Mouse (Mus musculus) adrenal gland, adult 8-10 months (tissue): ENCODE results near the gene Hyal2. TPM values are rescaled to one million over a fixed set of nuclear protein-coding genes. Genes with fewer than 3 reads are reported as not detected.
A peak's percentile ranks its signal among the peaks of the same experiment; 100 is the strongest.

ENCODE experiments used
- DNase-seq: peaks from one replicate; pipeline ENCODE4 v3.0.0; 2022
- total RNA-seq, 4 experiments: library from RNA; stranded (reverse); gene quantifications; 2 replicates each; pipeline ENCODE4 v1.2.4; 2022

Gene Hyal2
- total RNA-seq, 4 experiments from 2014 or later = 27.3 to 47.0 (median 36.3) TPM

DNA sequence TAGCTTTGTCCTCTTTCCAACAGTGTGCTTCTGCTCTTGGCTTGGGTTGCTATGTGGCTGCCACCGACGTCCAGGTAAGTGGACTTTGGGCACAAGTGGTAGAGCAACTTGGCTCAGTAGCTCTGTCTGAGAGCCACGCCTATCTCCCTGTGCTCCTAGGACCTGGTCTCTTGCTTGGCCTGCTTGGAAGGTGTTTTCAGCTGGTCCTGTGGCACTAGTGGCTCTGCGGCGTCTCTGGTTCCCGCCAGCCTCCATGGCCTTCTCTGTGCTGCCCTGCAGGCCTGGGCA, 23.0 kb downstream of the Hyal2 start:
- DNase-seq = no peak

DNA sequence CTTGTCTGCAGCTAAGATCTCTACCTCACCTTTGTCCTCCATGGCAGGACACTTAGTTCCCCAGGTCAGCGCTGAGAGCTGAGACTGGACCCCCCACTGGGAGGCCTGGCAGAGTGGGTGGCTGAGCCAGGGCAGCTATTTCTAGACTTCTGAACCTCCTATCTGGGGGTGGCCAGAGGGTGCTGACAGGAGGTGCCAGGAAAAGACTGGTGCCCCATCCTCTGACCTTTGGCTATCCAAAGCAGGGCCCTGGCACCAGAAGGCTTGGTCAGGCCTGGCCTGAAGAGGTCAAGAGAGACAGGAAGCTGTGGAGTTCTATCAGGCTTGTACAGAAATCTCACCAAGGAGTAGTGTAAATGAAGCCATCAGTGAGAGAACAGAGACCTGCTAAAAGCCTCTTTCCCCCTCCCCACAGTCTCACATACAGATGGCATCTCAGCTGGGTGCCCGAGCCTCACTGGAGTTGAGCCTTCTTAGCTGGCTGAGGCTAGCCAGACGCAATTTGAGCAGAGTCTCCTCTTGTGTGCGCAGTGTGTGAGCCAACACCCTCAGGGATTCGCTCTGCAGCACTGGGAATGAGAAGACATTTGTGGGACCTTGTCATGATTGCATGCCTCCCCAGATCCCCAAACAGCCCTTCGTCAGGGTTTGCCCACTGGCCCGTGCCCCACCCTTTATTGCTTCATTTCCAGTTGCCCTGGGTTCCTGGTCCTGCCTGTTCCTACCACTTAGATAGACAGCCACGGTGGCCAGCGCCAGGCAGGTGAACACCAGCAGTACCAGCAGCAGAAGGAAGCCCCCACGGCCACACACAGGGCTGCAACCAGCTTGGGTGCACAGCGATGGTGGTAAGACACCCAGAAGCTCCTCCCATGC, 25.6 kb downstream of the Hyal2 start:
- DNase-seq = no peak

DNA sequence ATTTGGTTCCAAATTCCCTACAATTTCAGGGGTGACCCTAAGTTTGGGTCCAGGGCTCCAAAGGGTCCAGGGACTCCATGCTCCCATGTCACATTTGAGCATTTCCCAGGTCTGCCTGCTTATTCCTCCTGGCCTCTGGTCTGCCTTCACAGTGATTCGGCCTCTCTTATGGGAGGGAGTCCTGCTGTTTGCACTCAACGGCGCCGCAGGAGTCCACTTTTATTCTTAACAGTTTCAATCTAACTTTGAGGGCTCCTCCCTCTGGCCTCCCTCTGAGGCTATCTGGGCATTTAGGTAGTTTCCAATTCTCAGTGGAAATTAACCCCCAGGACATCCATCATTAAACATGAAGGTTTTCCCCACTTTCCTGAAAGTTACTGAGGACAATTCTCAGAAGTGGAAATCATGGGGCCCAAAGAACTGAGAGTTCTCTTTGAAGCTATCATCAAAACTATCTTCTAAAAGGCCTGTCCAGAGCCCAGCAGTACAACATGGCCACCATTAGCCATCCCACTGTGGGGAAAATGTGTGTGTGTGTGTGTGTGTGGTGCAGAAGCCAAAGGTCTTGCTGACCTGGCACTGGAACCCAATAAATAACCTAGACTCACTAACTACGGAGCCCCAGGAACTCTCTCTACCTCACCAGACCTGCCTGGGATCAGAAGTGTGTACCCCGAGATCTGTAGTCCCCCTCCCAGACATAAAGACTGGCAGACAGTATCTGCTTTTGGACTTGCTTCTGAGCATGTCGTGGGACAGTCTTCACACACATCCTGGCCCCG, 26.7 kb downstream of the Hyal2 start:
- no peak for DNase-seq

DNA sequence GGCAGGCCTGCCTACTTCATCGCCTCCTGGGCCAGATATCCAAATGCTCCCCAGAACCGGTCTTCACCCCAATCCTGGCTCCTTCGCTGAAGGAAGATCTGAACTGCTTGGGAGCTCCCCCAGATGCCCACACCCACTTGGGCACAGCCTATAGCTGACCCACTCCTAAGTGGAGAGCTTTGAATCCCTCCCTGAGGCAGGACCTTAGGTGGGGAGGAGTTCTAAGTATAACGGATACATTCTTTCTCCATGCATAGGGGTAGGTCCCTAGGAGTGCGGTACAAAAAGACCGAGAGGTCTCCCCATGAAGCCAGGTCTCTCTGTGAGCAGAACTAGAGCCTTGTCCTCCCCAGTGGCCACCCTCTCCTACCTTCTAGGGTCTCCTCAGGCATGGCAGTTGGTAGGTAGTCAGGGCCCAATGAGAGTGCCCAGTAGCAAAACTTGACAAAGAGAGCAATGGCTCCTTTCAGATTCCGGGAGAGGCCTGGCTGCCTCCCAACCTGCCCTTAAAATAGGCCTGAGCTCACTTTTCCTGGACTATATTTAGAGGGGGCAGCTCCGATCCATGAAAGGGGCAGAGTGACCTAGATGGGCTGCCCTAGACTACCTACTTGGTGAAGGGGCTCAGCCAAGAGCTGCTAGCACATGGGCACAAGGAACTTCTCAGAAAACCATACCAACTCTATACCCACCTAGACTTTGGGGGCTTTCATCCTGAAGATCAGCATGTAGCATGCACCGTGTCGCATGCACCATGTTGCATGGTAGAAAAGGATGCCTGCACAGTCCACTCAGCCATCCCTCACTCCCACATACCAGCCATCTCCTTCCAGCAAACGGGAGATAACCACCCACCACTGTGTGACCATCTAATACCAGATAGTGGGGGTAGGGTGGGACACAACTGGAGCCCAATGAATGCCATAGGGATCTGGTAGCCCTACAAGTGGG, 29.1 kb downstream of the Hyal2 start:
- no peak for DNase-seq

DNA sequence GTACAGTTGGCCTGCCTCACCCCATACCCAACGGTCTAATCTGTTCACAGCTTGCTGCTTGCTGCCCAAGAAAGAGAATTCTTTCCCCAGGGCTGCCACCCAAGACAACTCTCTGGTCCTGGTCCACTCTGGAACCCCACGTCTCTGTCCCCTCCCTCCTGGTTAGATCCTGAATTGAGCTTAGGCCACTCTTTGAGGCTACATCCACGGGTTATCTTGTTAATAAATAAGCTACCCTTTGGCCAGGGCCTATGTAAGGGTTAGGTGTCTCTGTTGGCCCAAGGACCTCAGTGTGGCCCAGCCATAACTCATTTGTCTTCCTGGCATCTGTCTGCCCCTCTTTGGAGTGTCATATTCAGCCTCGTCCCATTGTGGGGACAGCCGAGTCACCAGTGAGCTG, 30.6 kb downstream of the Hyal2 start:
- no peak for DNase-seq

DNA sequence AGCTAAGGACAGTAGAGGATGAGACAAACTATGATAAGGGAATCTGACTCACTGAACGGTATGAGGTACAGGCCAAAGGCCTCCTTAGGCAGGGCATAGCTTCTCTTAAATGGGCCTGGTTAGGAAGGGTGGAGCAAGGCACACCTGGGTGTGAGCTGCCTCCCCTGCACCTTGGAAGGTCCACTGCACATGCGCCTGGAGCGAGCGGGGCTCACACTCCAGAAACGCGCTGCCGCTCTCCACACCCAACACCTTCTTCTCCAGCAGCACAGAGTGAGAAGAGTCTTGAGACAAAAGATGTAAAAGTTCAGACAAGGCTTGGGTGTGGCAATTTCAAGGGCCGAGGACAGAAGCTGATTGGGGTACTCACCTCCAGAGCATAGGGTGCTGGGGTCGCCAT, 31.7 kb downstream of the Hyal2 start:
- no peak for DNase-seq

DNA sequence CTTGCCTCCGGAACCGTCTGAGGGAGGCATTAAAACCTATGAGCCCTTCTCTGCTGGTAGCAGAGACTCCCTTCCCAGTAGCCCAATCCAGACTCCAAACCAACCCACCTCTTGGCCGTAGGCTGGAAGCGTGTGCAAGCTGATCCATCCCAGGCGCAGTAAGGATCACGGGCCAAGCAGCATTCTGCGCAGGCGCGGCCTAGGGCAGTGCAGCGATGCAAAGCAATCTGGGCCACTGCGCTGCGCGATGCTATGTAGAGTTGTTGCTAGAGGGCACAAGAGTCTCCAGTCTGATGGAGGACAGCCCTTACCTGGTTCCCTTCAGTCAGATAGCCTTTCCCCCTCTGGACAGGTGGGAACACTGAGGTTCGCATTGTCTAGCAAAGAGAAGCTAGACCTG, 32.1 kb downstream of the Hyal2 start:
- DNase-seq = no peak

DNA sequence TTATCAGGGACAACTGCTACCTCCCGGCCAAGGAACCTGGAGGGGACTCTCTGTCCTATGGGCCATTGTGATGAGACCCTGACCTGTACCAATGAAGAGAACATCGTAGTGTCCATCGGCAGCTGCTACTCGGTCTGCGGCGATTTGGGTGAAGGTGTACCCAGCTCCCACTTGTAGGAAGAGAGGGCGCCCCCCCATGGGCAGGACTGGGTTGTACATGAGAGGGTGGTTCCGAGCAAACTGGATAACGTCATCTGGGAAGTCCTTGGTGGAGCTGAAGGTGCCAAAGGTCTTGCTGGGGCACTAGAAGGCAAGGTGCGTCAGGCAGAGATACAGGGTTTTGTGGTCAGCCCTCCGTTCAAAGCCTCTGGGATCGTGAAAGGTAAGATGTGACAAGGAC, 33.0 kb downstream of the Hyal2 start:
- DNase-seq = no peak

DNA sequence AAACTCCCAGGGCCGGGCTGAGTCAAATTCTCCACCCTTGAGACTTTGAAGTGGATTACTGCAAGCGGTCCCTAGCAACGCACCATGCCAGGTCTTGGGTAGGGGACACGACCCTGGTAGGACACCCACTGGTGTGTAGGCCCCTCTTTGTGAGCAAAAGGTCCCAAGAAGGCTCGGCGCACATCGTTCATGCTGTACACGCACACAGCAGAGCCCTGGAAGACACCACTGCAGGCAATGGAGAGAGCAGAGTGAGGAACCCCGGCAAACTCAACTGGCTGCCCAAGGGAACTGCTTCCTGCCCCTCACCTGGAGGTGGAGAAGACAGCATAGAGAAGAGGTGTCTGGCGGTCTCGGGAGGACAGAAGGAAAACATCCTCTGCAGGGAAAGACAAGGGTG, 33.5 kb downstream of the Hyal2 start:
- no peak for DNase-seq

DNA sequence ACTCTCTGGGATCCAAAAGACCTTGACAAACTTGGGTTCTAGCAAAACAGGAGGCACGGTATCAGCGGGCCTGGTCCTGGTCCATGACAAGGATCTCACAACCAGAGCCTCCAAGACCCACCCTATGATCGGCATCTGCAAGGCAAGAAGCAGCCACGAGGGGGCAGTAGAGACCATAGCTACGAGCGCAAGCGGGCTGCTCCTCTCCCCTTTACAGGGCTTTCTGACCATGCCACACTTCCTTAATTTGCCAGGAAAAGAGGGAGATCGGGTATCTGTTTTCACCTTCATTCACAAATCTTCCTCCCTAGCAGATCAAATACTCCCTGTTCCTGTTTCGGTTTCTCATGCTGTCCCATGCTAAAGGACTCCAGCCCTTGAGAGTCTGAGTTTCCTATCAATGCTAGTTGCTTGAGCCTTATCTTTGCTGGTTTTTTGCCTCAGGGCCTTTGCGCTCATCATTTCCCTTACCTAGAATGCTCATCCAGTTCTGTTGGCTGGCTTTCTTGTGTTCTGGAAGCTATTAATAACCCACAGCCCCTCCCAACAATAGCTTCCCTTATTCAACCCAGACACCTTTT, 34.4 kb downstream of the Hyal2 start:
- DNase-seq = peak; percentile 81

DNA sequence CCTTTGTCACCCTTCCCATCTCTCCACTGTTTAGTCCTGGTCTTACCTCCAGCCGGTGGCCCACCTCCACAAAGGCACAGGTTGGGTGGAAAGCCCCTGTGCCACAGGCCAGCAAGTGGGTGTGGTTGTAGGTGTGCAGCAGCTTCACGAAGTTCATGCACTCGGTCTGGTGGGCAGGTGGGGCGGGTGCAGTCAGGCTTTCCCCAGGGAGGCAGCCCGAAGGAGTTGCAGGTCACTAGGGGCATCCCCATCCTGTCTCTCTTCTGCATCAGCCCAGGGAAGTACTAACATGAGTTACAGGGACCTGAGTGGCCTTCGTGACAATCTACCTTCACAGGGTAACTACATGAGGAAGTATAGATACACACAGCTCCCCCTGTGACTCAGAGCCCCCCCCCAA, 35.5 kb downstream of the Hyal2 start:
- DNase-seq = no peak

DNA sequence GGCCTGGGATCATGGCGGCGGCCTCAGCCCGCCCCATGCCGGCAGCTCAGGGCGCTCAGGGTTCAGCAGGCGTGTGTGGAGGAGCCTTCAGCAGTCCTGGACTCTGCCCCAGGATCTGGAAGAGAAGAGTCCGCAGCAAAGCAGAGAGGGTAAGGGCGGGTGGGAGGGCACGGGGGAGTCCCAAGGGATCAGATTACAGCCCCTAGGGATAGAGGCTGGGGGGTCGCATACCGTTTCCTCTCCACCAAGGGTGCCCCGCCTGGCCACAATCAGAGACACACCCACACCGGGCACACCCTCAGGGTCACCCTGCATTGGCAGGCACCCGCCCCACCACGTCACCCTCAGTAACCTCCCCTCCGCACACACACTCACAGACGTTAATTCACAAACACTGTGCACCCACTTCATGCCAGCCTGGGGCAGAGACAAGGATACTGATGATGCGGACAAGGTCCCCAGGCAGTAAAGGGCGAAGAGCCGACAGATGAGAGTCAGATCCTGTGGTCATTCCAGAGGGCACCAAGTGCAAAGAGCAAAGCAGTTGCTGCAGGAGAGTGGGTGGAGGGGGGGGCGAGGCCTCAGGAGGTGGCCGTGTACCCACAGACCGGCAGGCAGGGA, 37.4 kb downstream of the Hyal2 start:
- no peak for DNase-seq

DNA sequence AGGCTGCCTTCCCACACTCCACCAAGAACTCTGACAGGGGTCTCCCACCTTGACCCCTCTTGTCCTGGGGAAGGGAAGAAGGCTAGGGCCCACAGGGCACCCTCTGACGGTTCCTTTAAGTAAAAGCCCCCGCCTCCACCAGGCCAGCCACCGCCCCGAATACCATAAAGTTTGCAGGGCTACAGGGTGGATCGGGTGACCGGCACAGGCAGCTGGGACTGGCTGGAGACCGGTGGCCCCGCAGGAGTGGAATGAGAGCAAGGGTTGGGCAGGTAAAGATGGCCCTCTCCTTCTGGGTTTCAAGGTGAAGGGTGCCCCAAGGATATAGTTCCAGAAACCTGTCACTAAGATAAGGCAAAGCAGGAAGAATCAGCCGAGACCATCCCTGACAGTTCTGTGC, 38.8 kb downstream of the Hyal2 start:
- DNase-seq = no peak

DNA sequence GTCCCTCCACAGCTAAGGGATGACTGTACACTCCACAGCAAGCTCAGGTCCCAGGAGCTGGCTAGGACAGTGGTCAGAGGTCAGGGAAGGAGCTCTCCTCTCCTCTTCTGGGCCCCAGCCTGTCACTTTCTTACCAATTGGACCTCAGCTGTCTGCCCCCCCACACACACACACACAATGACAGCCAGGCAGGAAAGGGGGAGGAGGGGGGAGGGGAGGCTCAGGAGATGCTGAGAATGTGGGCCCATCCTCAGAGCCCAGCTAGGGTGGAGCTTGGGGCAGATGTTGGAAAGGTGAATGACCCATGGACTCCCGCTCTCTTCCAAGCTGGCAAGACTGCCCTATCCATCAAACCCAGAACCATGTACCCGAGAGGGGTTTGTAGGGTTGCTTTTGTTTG, 39.3 kb downstream of the Hyal2 start:
- no peak for DNase-seq

DNA sequence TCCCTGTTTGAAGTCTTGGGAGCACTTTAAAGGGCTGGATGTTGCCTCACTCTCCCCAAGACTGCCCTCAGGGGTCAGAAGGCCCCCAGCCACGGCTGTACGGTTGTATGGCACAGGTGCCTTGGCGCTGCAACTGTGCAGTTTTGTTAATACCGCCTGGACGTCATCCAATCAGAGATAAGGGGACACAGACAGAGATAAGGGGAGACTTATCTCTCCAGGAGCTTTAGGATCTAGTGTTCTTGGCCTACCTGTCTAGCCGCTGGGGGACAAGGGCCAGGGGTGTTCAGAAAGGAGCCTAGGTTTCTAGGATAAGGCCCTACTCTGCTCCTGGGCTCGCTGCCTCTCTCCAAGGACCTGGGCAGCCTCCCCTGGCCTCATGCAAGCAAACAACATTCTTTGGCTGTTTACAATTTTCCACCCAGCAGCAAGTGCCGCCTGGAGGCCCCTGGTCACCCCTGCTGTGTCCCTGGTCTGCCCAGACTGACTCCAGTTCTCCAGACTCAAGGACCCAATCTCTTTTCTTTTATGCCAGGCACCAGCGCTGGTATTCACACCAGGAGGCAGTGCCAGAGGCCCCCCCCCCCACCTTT, 40.0 kb downstream of the Hyal2 start:
- no peak for DNase-seq

DNA sequence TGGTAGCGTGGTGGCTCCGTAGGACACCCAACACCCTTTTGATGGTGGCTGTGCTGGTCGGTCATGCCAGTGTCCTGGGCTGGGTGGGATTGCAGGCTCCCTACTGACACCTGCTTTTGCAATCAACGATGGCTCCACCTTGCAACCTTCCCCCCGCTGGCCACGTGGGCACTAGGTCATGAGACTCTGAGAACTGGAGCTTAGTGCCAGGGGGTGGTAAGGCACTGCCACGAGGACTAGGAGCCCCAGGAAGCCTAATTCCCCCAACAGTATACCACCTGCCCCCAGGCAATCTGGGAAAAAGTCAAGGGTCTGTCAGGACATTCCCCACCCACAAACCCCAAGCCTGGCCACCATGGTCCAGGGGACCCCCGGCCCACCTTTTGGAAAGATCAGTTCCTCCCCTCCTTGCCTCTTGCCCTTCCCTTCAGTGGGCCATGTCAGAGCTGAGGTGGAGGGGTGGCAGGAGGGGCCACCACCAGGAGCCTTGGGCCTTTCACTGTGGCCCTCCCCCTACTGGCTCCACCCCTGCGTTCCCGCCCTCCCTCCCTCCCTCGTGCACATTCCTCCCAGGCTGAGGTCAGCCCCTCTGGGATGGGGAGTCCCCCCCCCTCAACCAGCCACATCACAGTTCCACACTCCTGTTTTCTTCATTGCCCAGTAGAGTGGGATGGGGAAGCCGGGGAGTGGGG, 41.1 kb downstream of the Hyal2 start, which contains the start of gene Sema3b:
Sema3b (minus strand) TSS at position 489 of the 692 bp plus-strand sequence.
- no peak for DNase-seq

DNA sequence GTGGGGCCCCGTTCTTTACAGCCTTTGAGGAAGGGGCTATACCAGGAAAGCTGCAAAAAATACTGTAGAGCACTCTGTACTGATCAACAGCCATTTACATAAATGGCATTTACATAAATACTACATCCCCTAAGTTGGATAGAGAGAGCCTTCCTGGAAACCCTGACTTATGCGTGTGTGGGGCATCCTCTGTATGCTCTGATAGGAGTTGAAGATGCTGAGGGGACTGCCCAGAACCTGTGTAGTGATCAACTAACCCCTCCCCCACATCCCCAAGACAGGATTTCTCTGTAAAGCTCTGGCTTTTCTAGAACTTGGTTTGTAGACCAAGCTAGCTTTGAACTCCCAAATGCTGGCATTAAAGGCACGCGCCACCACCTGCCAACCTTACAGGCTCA, 41.7 kb downstream of the Hyal2 start:
- no peak for DNase-seq

DNA sequence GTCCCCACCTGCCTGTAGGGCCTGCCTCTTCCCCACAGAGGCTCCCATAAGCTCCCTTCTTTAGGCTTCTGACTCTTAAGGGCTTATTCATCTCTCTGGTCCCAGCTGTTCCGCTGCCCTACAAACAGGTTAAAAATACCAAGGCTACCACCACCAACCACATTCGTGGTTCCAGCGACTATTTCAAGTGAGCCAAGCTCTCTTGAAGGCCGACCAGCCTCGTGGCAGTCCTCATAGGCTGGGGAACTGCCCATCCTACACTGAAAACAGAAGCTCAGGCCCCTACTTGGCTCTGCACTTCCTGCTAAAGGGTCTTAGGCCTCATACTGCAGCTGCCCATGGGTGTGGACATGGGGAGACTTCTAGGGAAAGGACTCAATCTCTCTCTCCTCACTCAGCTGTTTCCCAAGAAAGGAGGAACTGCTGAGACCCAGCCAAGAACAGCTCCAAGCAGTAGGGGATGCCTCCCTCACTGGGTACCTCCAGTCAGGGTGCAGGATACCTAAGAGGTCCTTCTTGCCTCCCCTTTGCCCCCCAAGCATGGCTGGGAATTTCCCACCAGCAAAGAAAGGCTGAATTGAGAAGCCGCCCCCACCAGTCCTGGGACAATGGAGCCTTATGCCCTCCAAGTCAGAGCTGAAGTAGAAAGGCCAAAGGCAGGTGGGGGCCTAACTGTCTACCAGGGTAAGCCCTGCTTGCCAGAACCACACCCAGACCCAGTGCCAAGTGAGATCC, 43.9 kb downstream of the Hyal2 start:
- DNase-seq = no peak

DNA sequence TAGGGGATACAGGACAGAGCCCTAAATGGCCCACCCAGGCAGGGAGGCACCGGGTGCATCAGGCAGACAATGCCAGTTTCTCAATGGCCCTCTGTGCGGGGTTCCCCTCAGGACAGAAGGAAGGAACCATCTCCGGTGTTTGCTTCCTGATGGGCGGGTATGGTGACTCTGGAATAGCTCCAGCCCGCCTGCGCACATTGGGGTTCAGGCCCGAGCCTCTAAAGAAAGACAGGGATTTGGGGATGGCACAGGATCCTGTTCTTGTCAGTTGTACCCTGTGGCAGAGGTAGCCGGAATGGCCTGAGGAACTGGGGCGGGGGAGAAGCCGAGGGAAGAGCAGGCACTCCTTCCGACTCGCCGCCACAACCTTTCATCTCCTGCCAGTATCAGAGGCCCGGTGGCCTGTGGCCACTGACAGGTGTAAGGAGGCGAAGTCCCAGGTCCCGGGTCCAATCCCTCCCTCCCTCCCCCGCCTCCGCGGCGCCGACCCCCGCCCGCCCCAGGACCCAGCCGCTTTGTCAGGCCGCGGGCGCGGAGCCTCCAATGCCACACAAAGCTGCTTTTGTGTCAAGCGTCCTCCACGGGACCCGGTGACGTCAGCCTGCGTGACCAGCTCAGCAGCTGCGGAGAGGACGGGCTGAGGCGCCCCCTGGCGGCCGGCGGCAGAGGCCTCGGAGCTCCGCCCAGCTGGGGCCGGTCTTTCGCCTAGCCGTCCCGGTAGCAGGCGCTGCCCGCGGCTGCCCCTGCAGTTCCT, 44.6 kb downstream of the Hyal2 start:
- peak; percentile 97 for DNase-seq
